Mouse (Mus musculus): ENCODE measurements around the gene Herpud2. TPM values are rescaled to one million over a fixed set of nuclear protein-coding genes. Genes with fewer than 3 reads are reported as not detected.

The Herpud2 gene
- polyA plus RNA-seq (2015; fragmentation: Nextera tagmentation; extraction: Ambion mirVana): 26.7 and 27.0 TPM in 2 replicates

- Histone ChIP-seq H3K4me1 (replicated peaks; ENCODE audit: control insufficient read depth, insufficient read depth, low read length) (peaks cover 16% of the 10 kb centered on the region), H3K9me3 (ENCODE audit: control insufficient read depth, low read length) (no peaks in the 10 kb centered on the region), H3K4me3 (ENCODE audit: low read length) (peak within 1 kb of the TSS; percentile 89), H3K4me2 (ENCODE audit: low read depth, low read length) (peak within 1 kb of the TSS; percentile 92), H3K36me3 (ENCODE audit: control insufficient read depth, insufficient read depth, low read length) (no peaks in the 10 kb centered on the region), H3K27ac (ENCODE audit: low read length) (peak within 1 kb of the TSS; percentile 100), H3K9ac (ENCODE audit: low read length) (peak within 1 kb of the TSS; percentile 96), H3K27me3 (ENCODE audit: control insufficient read depth, insufficient read depth, low read depth, low read length) (no peaks in the 10 kb centered on the region)
- ATAC-seq (ENCODE audit: low read depth): peak; percentile 97
- under 1% methylated on average over 38 of the region's 51 CpGs for WGBS
Measured at GRCm38 (mm10) chr9:25151611-25152241, at the start of gene Herpud2. Herpud2 (minus strand) TSS chr9:25151820.

- no peak overlapping the region for H3K4me3 ChIP-seq (ENCODE audit: low read length)
- WGBS: 67% methylated on average over 3 of the region's 3 CpGs
- no peak overlapping the region for H3K9ac ChIP-seq (ENCODE audit: low read length)
- H3K4me1 ChIP-seq (replicated peaks; ENCODE audit: control insufficient read depth, insufficient read depth, low read length): peaks cover 8% of the 10 kb centered on the region
- 0 out of 2 replicates have a peak, but pooled peaks have one; percentile 28 for ATAC-seq (ENCODE audit: low read depth)
- no peaks in the 10 kb centered on the region for H3K27me3 ChIP-seq (ENCODE audit: control insufficient read depth, insufficient read depth, low read depth, low read length)
- no peaks in the 10 kb centered on the region for H3K9me3 ChIP-seq (ENCODE audit: control insufficient read depth, low read length)
- no peak overlapping the region for H3K4me2 ChIP-seq (ENCODE audit: low read depth, low read length)
- H3K27ac ChIP-seq (ENCODE audit: low read length): no peak overlapping the region
- H3K36me3 ChIP-seq (ENCODE audit: control insufficient read depth, insufficient read depth, low read length): no peaks in the 10 kb centered on the region
Measured at GRCm38 (mm10) chr9:25200987-25201386, 49.4 kb upstream of the Herpud2 start.

GRCm38 (mm10) chr9:25200148-25200547 lies 48.5 kb upstream of the Herpud2 start:
- 55% methylated on average over 3 of the region's 3 CpGs for WGBS
- Histone ChIP-seq H3K9ac (ENCODE audit: low read length) (no peak overlapping the region), H3K9me3 (ENCODE audit: control insufficient read depth, low read length) (no peaks in the 10 kb centered on the region)

GRCm38 (mm10) chr9:25196746-25197145 lies 45.1 kb upstream of the Herpud2 start:
- Histone ChIP-seq H3K27ac (ENCODE audit: low read length) (no peak overlapping the region), H3K4me2 (ENCODE audit: low read depth, low read length) (no peak overlapping the region), H3K36me3 (ENCODE audit: control insufficient read depth, insufficient read depth, low read length) (no peaks in the 10 kb centered on the region), H3K9ac (ENCODE audit: low read length) (no peak overlapping the region), H3K4me3 (ENCODE audit: low read length) (no peak overlapping the region), H3K9me3 (ENCODE audit: control insufficient read depth, low read length) (no peaks in the 10 kb centered on the region), H3K27me3 (ENCODE audit: control insufficient read depth, insufficient read depth, low read depth, low read length) (no peaks in the 10 kb centered on the region), H3K4me1 (replicated peaks; ENCODE audit: control insufficient read depth, insufficient read depth, low read length) (peaks cover 5% of the 10 kb centered on the region)
- ATAC-seq (ENCODE audit: low read depth): no peak
- WGBS: 75% methylated on average over 5 of the region's 5 CpGs

More at GRCm38 (mm10) chr9:25200148-25200547, 48.5 kb upstream of the Herpud2 start:
- Histone ChIP-seq H3K27ac (ENCODE audit: low read length) (no peak overlapping the region), H3K36me3 (ENCODE audit: control insufficient read depth, insufficient read depth, low read length) (no peaks in the 10 kb centered on the region), H3K4me1 (replicated peaks; ENCODE audit: control insufficient read depth, insufficient read depth, low read length) (peaks cover 8% of the 10 kb centered on the region), H3K4me2 (ENCODE audit: low read depth, low read length) (no peak overlapping the region), H3K4me3 (ENCODE audit: low read length) (no peak overlapping the region), H3K27me3 (ENCODE audit: control insufficient read depth, insufficient read depth, low read depth, low read length) (no peaks in the 10 kb centered on the region)
- ATAC-seq (ENCODE audit: low read depth): no peak

GRCm38 (mm10) chr9:25191612-25192011 lies 40.0 kb upstream of the Herpud2 start:
- no peak overlapping the region for H3K4me3 ChIP-seq (ENCODE audit: low read length)
- no peak overlapping the region for H3K9ac ChIP-seq (ENCODE audit: low read length)
- no peak overlapping the region for H3K27ac ChIP-seq (ENCODE audit: low read length)
- H3K9me3 ChIP-seq (ENCODE audit: control insufficient read depth, low read length): no peaks in the 10 kb centered on the region
- no peak for ATAC-seq (ENCODE audit: low read depth)
- no peaks in the 10 kb centered on the region for H3K36me3 ChIP-seq (ENCODE audit: control insufficient read depth, insufficient read depth, low read length)
- WGBS: 61% methylated on average over 2 of the region's 2 CpGs
- H3K4me1 ChIP-seq (replicated peaks; ENCODE audit: control insufficient read depth, insufficient read depth, low read length): no peaks in the 10 kb centered on the region
- no peak overlapping the region for H3K4me2 ChIP-seq (ENCODE audit: low read depth, low read length)
- H3K27me3 ChIP-seq (ENCODE audit: control insufficient read depth, insufficient read depth, low read depth, low read length): no peaks in the 10 kb centered on the region

GRCm38 (mm10) chr9:25186501-25186900 lies 34.9 kb upstream of the Herpud2 start:
- no peak for ATAC-seq (ENCODE audit: low read depth)
- 82% methylated on average over 4 of the region's 4 CpGs for WGBS
- H3K9me3 ChIP-seq (ENCODE audit: control insufficient read depth, low read length): no peaks in the 10 kb centered on the region
- H3K9ac ChIP-seq (ENCODE audit: low read length): no peak overlapping the region
- H3K27ac ChIP-seq (ENCODE audit: low read length): no peak overlapping the region
- H3K4me1 ChIP-seq (replicated peaks; ENCODE audit: control insufficient read depth, insufficient read depth, low read length): no peaks in the 10 kb centered on the region
- no peak overlapping the region for H3K4me2 ChIP-seq (ENCODE audit: low read depth, low read length)
- no peak overlapping the region for H3K4me3 ChIP-seq (ENCODE audit: low read length)
- H3K36me3 ChIP-seq (ENCODE audit: control insufficient read depth, insufficient read depth, low read length): no peaks in the 10 kb centered on the region
- H3K27me3 ChIP-seq (ENCODE audit: control insufficient read depth, insufficient read depth, low read depth, low read length): no peaks in the 10 kb centered on the region

- no peaks in the 10 kb centered on the region for H3K4me1 ChIP-seq (replicated peaks; ENCODE audit: control insufficient read depth, insufficient read depth, low read length)
- no peak for ATAC-seq (ENCODE audit: low read depth)
- 64% methylated on average over 7 of the region's 7 CpGs for WGBS
Measured at GRCm38 (mm10) chr9:25185854-25186253, 34.2 kb upstream of the Herpud2 start.

GRCm38 (mm10) chr9:25184606-25185005 lies 33.0 kb upstream of the Herpud2 start:
- WGBS: 83% methylated on average over 2 of the region's 2 CpGs
- Histone ChIP-seq H3K4me1 (replicated peaks; ENCODE audit: control insufficient read depth, insufficient read depth, low read length) (no peaks in the 10 kb centered on the region), H3K27ac (ENCODE audit: low read length) (no peak overlapping the region), H3K9ac (ENCODE audit: low read length) (no peak overlapping the region), H3K4me2 (ENCODE audit: low read depth, low read length) (no peak overlapping the region), H3K4me3 (ENCODE audit: low read length) (no peak overlapping the region), H3K27me3 (ENCODE audit: control insufficient read depth, insufficient read depth, low read depth, low read length) (no peaks in the 10 kb centered on the region), H3K9me3 (ENCODE audit: control insufficient read depth, low read length) (no peaks in the 10 kb centered on the region), H3K36me3 (ENCODE audit: control insufficient read depth, insufficient read depth, low read length) (no peaks in the 10 kb centered on the region)
- no peak for ATAC-seq (ENCODE audit: low read depth)

More at GRCm38 (mm10) chr9:25185854-25186253, 34.2 kb upstream of the Herpud2 start:
- Histone ChIP-seq H3K27me3 (ENCODE audit: control insufficient read depth, insufficient read depth, low read depth, low read length) (no peaks in the 10 kb centered on the region), H3K9me3 (ENCODE audit: control insufficient read depth, low read length) (no peaks in the 10 kb centered on the region), H3K4me3 (ENCODE audit: low read length) (no peak overlapping the region), H3K36me3 (ENCODE audit: control insufficient read depth, insufficient read depth, low read length) (no peaks in the 10 kb centered on the region), H3K27ac (ENCODE audit: low read length) (no peak overlapping the region), H3K4me2 (ENCODE audit: low read depth, low read length) (no peak overlapping the region), H3K9ac (ENCODE audit: low read length) (no peak overlapping the region)

- Histone ChIP-seq H3K4me1 (replicated peaks; ENCODE audit: control insufficient read depth, insufficient read depth, low read length) (peaks cover 24% of the 10 kb centered on the region), H3K4me2 (ENCODE audit: low read depth, low read length) (no peak overlapping the region), H3K9ac (ENCODE audit: low read length) (no peak overlapping the region), H3K36me3 (ENCODE audit: control insufficient read depth, insufficient read depth, low read length) (no peaks in the 10 kb centered on the region), H3K27me3 (ENCODE audit: control insufficient read depth, insufficient read depth, low read depth, low read length) (no peaks in the 10 kb centered on the region), H3K9me3 (ENCODE audit: control insufficient read depth, low read length) (no peaks in the 10 kb centered on the region), H3K4me3 (ENCODE audit: low read length) (no peak overlapping the region), H3K27ac (ENCODE audit: low read length) (no peak overlapping the region)
- 83% methylated on average over 3 of the region's 3 CpGs for WGBS
- no peak for ATAC-seq (ENCODE audit: low read depth)
Measured at GRCm38 (mm10) chr9:25178066-25178465, 26.4 kb upstream of the Herpud2 start.

All from lung, embryonic 16.5 days (tissue).